Mouse (Mus musculus): ENCODE measurements around the gene Otor.

- TF ChIP-seq POLR2A (IDR thresholded peaks at IDR 0.05; ENCODE audit: low read depth, low read length) (no peak), CTCF (IDR thresholded peaks at IDR 0.05; ENCODE audit: borderline replicate concordance, insufficient read depth, low read length) (no peak)
Measured at GRCm38 (mm10) chr2:143034350-143035085, 43.8 kb upstream of the Otor start.

Measured in embryonic fibroblast, embryonic 13.5 days (primary cell).